Mouse (Mus musculus) stomach, embryonic 16.5 days (tissue): ENCODE data around the gene Foxn3. TPM values are rescaled to one million over a fixed set of nuclear protein-coding genes. Genes with fewer than 3 reads are reported as not detected.

Experiments
- ATAC-seq: fragments of 200-750 bp; cut with Nextera tagmentation; 2 replicates; pipeline ENCODE4 v1.8.0; 2017; ENCODE audit warnings: moderate number of reproducible peaks, moderate TSS enrichment; ENCODE audit not compliant: insufficient read depth, low FRiP score
- H3K27ac ChIP-seq: fragments of 300-500 bp; sonication (generic); 2 replicates; pipeline ENCODE4 v1.5.1; 2014; ENCODE audit warnings: low read length
- H3K27me3 ChIP-seq: fragments of 300-500 bp; sonication (generic); 2 replicates; pipeline ENCODE4 v1.6.1; 2014; ENCODE audit warnings: low read length, control low read depth, mixed read lengths; ENCODE audit not compliant: control insufficient read depth, insufficient read depth
- H3K36me3 ChIP-seq: fragments of 300-500 bp; sonication (generic); 2 replicates; pipeline ENCODE4 v1.6.1; 2014; ENCODE audit warnings: low read length; ENCODE audit not compliant: control insufficient read depth, insufficient read depth
- H3K4me1 ChIP-seq: fragments of 300-500 bp; sonication (generic); 2 replicates; pipeline ENCODE4 v1.6.1; 2014; ENCODE audit warnings: low read length, control low read depth, mixed read lengths; ENCODE audit not compliant: control insufficient read depth, insufficient read depth
- H3K4me2 ChIP-seq: fragments of 300-500 bp; sonication (generic); 2 replicates; pipeline ENCODE4 v1.6.1; 2014; ENCODE audit warnings: low read depth, low read length, mixed read lengths
- H3K4me3 ChIP-seq: fragments of 300-500 bp; sonication (generic); replicated peaks from 2 replicates; pipeline ENCODE4 v1.5.1; 2014; ENCODE audit warnings: mild to moderate bottlenecking, low read length
- H3K9ac ChIP-seq: fragments of 300-500 bp; sonication (generic); 2 replicates; pipeline ENCODE4 v1.6.1; 2014; ENCODE audit warnings: low read length
- H3K9me3 ChIP-seq: fragments of 300-500 bp; sonication (generic); replicated peaks from 2 replicates; pipeline ENCODE4 v1.6.1; 2016; ENCODE audit warnings: low read length, control low read depth; ENCODE audit not compliant: control insufficient read depth
- WGBS: fragments of 180-500 bp; shearing (Covaris S2); extraction: QIAGEN DNeasy Blood & Tissue Kit; methylation state at CpG from one replicate; pipeline ENCODE4 v1.1.7; 2014; 5-methylcytosine and 5-hydroxymethylcytosine counted together
- polyA plus RNA-seq: library from polyadenylated mRNA; unstranded; fragments of >200 nt; fragmentation: Nextera tagmentation; extraction: Ambion mirVana; gene quantifications from 2 replicates; pipeline ENCODE4 v1.2.1, GENCODE M21; 2015

Gene Foxn3
- polyA plus RNA-seq, 1 experiment from 2014 or later = 58.3 TPM

GRCm38 (mm10) chr12:99298851-99299600, 264.4 kb downstream of the Foxn3 start:
- ATAC-seq = peak; percentile 30; the same call in 1 of the 2 replicates
- H3K4me2 ChIP-seq = no peak overlapping the region
- no peak overlapping the region for H3K27ac ChIP-seq
- H3K9me3 ChIP-seq = no peaks in the 10 kb centered on the region
- H3K4me3 ChIP-seq = no peak overlapping the region
- no peaks in the 10 kb centered on the region for H3K27me3 ChIP-seq
- peaks cover 19% of the 10 kb centered on the region for H3K4me1 ChIP-seq
- 51% methylated on average over 12 of the region's 12 CpGs for WGBS
- no peaks in the 10 kb centered on the region for H3K36me3 ChIP-seq
- H3K9ac ChIP-seq = no peak overlapping the region

- WGBS = 63% methylated on average over 6 of the region's 6 CpGs
- Histone ChIP-seq H3K4me3 (no peak overlapping the region), H3K36me3 (no peaks in the 10 kb centered on the region), H3K27ac (no peak overlapping the region), H3K9ac (no peak overlapping the region), H3K4me1 (peaks cover 23% of the 10 kb centered on the region), H3K9me3 (no peaks in the 10 kb centered on the region), H3K27me3 (no peaks in the 10 kb centered on the region), H3K4me2 (no peak overlapping the region)
- ATAC-seq = no peak
Measured at GRCm38 (mm10) chr12:99298242-99298641, 265.1 kb downstream of the Foxn3 start.

GRCm38 (mm10) chr12:99297792-99298191, 265.6 kb downstream of the Foxn3 start:
- 71% methylated on average over 2 of the region's 2 CpGs for WGBS
- H3K4me1 ChIP-seq = peaks cover 26% of the 10 kb centered on the region
- ATAC-seq = no peak

GRCm38 (mm10) chr12:99293532-99293931, 269.9 kb downstream of the Foxn3 start:
- H3K27ac ChIP-seq = peak overlapping the region; percentile 77; the same call in 1 of the 2 replicates
- no peaks in the 10 kb centered on the region for H3K36me3 ChIP-seq
- WGBS = 75% methylated on average over 7 of the region's 7 CpGs
- H3K4me3 ChIP-seq = no peak overlapping the region
- H3K9me3 ChIP-seq = no peaks in the 10 kb centered on the region
- H3K9ac ChIP-seq = no peak overlapping the region
- H3K4me2 ChIP-seq = no peak overlapping the region
- H3K4me1 ChIP-seq = peaks cover 20% of the 10 kb centered on the region
- no peak for ATAC-seq
- H3K27me3 ChIP-seq = no peaks in the 10 kb centered on the region

More at GRCm38 (mm10) chr12:99297792-99298191, 265.6 kb downstream of the Foxn3 start:
- Histone ChIP-seq H3K27me3 (no peaks in the 10 kb centered on the region), H3K9me3 (no peaks in the 10 kb centered on the region), H3K4me2 (no peak overlapping the region), H3K36me3 (no peaks in the 10 kb centered on the region), H3K27ac (no peak overlapping the region), H3K9ac (no peak overlapping the region), H3K4me3 (no peak overlapping the region)

GRCm38 (mm10) chr12:99292152-99292551, 271.2 kb downstream of the Foxn3 start:
- ATAC-seq = no peak
- H3K9ac ChIP-seq = no peak overlapping the region
- no peak overlapping the region for H3K4me2 ChIP-seq
- H3K9me3 ChIP-seq = no peaks in the 10 kb centered on the region
- H3K4me1 ChIP-seq = peaks cover 13% of the 10 kb centered on the region; the same call in 1 of the 2 replicates
- no peak overlapping the region for H3K4me3 ChIP-seq
- no peaks in the 10 kb centered on the region for H3K36me3 ChIP-seq
- no peaks in the 10 kb centered on the region for H3K27me3 ChIP-seq
- H3K27ac ChIP-seq = no peak overlapping the region
- 83% methylated on average over 6 of the region's 6 CpGs for WGBS

- 69% methylated on average over 5 of the region's 5 CpGs for WGBS
- H3K27ac ChIP-seq = peak overlapping the region; percentile 55
Measured at GRCm38 (mm10) chr12:99287081-99287480, 276.3 kb downstream of the Foxn3 start.

GRCm38 (mm10) chr12:99286662-99287061, 276.7 kb downstream of the Foxn3 start:
- no peak overlapping the region for H3K4me2 ChIP-seq
- H3K27ac ChIP-seq = peak overlapping the region; percentile 55
- H3K4me1 ChIP-seq = peaks cover 14% of the 10 kb centered on the region
- H3K27me3 ChIP-seq = no peaks in the 10 kb centered on the region
- no peaks in the 10 kb centered on the region for H3K9me3 ChIP-seq
- no peak for ATAC-seq
- no peak overlapping the region for H3K9ac ChIP-seq
- WGBS = 78% methylated on average over 6 of the region's 6 CpGs
- no peak overlapping the region for H3K4me3 ChIP-seq
- H3K36me3 ChIP-seq = no peaks in the 10 kb centered on the region

More at GRCm38 (mm10) chr12:99287081-99287480, 276.3 kb downstream of the Foxn3 start:
- H3K4me1 ChIP-seq = peaks cover 14% of the 10 kb centered on the region
- no peaks in the 10 kb centered on the region for H3K9me3 ChIP-seq
- H3K9ac ChIP-seq = no peak overlapping the region
- no peak overlapping the region for H3K4me3 ChIP-seq
- H3K27me3 ChIP-seq = no peaks in the 10 kb centered on the region
- no peaks in the 10 kb centered on the region for H3K36me3 ChIP-seq
- ATAC-seq = no peak
- H3K4me2 ChIP-seq = no peak overlapping the region

- Histone ChIP-seq H3K9ac (no peak overlapping the region), H3K4me2 (no peak overlapping the region), H3K4me1 (peaks cover 14% of the 10 kb centered on the region), H3K4me3 (no peak overlapping the region), H3K9me3 (no peaks in the 10 kb centered on the region), H3K27me3 (no peaks in the 10 kb centered on the region), H3K27ac (no peak overlapping the region; the same call in 1 of the 2 replicates), H3K36me3 (no peaks in the 10 kb centered on the region)
- 75% methylated on average over 8 of the region's 8 CpGs for WGBS
- ATAC-seq = no peak
Measured at GRCm38 (mm10) chr12:99285656-99286055, 277.7 kb downstream of the Foxn3 start.

GRCm38 (mm10) chr12:99285199-99285598, 278.2 kb downstream of the Foxn3 start:
- Histone ChIP-seq H3K4me3 (no peak overlapping the region), H3K27ac (peak overlapping the region; percentile 6; the same call in 1 of the 2 replicates), H3K4me1 (peaks cover 14% of the 10 kb centered on the region), H3K9ac (no peak overlapping the region), H3K36me3 (no peaks in the 10 kb centered on the region), H3K4me2 (no peak overlapping the region), H3K9me3 (no peaks in the 10 kb centered on the region), H3K27me3 (no peaks in the 10 kb centered on the region)
- 53% methylated on average over 9 of the region's 9 CpGs for WGBS
- no peak for ATAC-seq
